Mouse (Mus musculus): Measurements from ENCODE around the gene Acat3.
A peak's percentile ranks its signal among the peaks of the same experiment; 100 is the strongest.
"Not testable (repeated sequence)": the region's sequence is repeated elsewhere in the genome, so short reads cannot be mapped to it uniquely, and the experiment has no call there.

Acat3 gene

DNA sequence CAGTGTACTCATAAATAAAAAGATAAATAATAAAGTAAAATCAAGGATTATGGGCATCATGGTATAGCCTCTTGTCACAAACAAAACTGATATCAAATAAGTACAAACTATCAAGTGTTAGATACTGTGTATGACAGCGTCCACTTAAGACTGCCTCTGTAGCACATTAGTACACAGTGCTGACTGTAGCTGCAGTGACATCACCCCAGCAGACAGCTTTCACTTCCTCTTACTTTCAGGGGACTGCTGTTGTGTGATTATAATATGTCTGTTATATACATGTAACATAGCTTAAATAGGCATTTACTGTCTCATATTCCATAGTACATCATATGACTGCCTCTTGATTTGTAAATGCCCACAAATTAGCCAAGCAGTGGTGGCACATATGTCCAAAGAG is 19.3 kb downstream of the Acat3 start:
- DNase-seq (ENCODE audit: low read depth in 1 of 2, low spot score in 2 of 2), result peak in 1 of 2 experiments; percentile 24

- no peak for DNase-seq (ENCODE audit: low read depth in 1 of 2, low spot score in 2 of 2)
These were observed 23.6 kb downstream of the Acat3 start for GRCm38 (mm10) chr17:12916588-12917380.

DNA sequence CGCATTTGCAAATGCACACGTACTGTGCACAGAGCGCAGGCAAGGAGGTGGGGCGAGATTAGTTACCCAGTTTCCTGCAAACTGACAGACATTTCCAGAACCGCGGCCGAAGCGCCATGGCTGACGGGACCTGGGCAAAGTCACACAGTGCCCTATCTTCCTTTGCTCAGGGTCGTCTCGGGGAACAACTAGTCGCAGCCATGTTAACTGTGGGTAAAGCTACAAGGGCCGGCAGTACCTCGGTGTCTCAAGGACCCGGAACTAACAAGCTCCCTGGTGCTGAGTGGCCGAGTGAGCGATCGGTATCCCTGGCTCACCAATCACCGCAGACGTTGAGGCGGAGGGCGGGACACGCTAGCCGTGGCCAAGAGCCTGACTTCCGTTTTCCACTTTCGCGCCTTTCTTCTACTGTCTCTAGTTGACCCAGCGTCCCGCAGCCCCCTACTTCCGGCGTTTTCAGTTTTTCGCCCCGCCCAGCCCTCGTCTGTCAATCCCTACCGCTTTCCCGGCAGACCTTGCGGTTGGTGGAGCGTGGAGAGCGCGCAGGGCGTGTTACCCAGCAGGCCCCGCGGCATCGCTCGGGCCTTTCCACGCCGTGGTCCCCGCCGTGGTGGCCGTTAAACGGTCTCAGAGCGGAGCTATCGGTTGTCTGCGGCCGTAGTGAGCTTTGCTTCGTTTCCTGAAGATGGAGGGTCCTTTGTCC is 24.4 kb downstream of the Acat3 start, which contains the start of gene Mrpl18:
Gene Mrpl18, minus strand, starts transcription at position 465 of the 703 bp plus-strand sequence.
- peak; percentile 95 to 99 for DNase-seq (ENCODE audit: low read depth in 1 of 2, low spot score in 2 of 2)

GRCm38 (mm10) chr17:12915488-12915880 is 24.9 kb downstream of the Acat3 start, which contains the start of gene Tcp1:
Gene Tcp1 (plus strand): TSS chr17:12915701.
- DNase-seq (ENCODE audit: low read depth in 1 of 2, low spot score in 2 of 2), result no peak

GRCm38 (mm10) chr17:12910391-12910790 is 30.0 kb downstream of the Acat3 start:
- no peak for DNase-seq (ENCODE audit: low read depth in 1 of 2, low spot score in 2 of 2)

GRCm38 (mm10) chr17:12909361-12910280 is 30.8 kb downstream of the Acat3 start, which contains the start of gene Pnldc1:
Gene Pnldc1 (minus strand): TSS chr17:12910230.
- no peak for DNase-seq (ENCODE audit: low read depth in 1 of 2, low spot score in 2 of 2)

DNA sequence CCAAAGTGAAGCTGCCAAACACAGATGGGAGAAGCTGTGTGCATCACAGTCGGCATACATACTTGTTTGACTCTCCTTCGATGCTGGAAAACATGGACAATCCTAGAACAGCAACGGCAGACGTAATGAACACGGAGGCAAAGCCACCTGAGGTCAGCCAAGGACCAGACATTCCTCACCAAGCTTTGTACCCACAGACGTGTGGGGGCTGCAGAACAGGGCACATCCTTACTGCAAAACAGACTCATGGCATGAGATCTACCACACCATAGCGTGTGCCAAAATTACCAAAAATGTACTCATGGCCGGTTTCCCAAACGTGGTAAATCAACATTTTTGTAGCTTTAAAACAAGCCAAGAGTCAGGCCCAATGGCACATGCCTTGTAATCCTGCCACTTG is 34.0 kb downstream of the Acat3 start:
- DNase-seq (ENCODE audit: low read depth in 1 of 2, low spot score in 2 of 2), result no peak

DNA sequence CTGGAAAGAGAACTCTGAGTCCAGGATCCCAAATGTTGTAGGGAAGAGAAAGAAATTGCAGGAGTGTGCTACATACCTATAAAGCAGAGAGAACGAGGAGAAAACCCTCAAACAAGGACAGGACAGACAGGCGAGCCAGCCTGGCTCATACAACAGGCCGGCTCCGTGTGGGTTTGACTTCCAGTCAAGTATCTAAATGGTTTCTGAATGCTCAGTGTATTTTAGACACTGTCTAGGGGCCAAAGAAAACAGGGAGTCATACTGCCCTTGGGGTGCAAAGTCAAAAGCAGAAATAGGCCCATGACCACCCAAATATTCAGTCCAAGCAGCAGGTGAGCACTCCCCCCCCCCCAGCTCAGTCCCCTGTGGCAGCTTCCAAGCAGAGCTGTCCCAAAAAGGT is 34.6 kb downstream of the Acat3 start:
- no peak for DNase-seq (ENCODE audit: low read depth in 1 of 2, low spot score in 2 of 2)

DNA sequence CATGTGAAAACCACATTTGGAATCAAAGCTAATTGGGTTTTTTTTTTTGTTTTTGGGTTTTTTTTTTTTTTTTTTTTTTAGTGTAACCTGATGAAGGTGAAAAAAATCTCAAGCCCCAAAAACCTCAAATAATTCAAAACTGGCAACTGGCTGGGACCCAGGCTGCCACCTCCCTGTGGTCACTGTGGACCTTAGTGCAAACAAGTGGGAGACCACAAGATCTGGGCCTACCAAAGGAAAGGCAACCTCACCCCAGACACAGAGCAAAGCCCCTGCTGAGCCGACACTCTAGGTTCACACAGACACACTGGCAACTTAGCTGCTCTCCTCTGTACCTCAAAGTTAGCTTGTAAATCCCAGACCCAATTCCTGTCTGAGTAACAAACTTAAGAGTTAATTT is 36.1 kb downstream of the Acat3 start:
- DNase-seq (ENCODE audit: low read depth in 1 of 2, low spot score in 2 of 2), result no peak

- no peak for DNase-seq (ENCODE audit: low read depth in 1 of 2, low spot score in 2 of 2)
These were observed 36.7 kb downstream of the Acat3 start for GRCm38 (mm10) chr17:12903372-12904333.

DNA sequence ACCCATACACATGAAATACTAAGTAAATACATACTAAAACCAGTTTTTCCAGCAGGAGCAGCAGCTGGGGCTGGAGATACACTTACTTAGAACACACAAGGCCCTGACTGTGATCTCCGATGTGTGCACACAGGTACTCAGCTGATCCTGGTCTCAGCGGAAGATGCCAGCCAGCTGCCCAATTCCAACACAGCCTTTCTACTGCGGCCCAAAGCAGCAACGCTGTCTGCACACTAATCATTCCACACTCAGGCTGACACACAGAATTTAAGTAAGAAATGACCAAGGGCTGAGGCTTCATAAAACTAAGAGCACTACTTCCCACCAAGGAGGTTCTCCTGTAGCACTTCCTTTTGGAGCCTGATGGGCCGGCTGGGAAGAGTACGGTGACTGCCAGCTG is 38.1 kb downstream of the Acat3 start:
- DNase-seq (ENCODE audit: low read depth in 1 of 2, low spot score in 2 of 2), result no peak

GRCm38 (mm10) chr17:12898607-12899006 is 41.8 kb downstream of the Acat3 start:
- not testable (repeated sequence) for DNase-seq (ENCODE audit: low read depth in 1 of 2, low spot score in 2 of 2)

- DNase-seq (ENCODE audit: low read depth in 1 of 2, low spot score in 2 of 2), result no peak
These were observed 42.7 kb downstream of the Acat3 start for GRCm38 (mm10) chr17:12897674-12898073.

DNA sequence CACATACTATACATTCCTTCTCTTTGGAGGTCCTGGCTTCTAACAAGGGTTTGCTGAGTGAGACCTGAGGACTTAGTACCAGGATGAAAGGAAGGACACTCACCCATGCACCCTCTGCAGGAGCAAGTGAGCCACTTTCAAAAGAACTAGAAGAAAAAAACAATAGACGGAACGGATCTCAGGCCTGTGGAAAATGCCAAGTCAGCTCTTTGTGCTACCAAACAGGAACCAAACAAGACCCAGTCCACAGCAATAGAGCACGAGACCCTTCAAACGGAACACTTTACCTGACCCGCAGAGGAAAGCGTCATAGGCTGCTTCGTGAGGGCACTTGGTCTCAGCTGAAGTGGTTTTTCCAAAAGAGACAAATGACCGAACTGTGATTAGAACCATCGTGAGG is 48.4 kb downstream of the Acat3 start:
- DNase-seq (ENCODE audit: low read depth in 1 of 2, low spot score in 2 of 2), result no peak

DNA sequence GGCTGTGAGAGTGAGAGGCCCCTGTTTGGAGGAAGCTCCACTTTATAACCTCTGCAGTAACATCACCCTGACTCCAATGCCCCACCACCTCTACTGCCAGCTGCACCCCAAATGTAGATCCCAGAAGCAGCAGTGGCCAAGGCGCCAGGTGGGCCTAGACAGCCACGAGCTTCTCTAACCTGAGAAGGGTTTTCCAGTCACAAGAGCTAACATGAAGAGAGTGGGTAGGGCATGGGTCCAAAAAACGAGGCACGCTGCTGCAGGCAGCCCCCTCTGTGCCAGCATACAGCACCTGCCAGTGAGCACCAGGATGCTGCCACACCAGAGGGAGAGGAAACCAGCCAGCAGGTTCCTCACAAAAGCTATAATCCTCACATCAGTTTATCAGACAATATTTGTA is 49.3 kb downstream of the Acat3 start:
- no peak for DNase-seq (ENCODE audit: low read depth in 1 of 2, low spot score in 2 of 2)

DNA sequence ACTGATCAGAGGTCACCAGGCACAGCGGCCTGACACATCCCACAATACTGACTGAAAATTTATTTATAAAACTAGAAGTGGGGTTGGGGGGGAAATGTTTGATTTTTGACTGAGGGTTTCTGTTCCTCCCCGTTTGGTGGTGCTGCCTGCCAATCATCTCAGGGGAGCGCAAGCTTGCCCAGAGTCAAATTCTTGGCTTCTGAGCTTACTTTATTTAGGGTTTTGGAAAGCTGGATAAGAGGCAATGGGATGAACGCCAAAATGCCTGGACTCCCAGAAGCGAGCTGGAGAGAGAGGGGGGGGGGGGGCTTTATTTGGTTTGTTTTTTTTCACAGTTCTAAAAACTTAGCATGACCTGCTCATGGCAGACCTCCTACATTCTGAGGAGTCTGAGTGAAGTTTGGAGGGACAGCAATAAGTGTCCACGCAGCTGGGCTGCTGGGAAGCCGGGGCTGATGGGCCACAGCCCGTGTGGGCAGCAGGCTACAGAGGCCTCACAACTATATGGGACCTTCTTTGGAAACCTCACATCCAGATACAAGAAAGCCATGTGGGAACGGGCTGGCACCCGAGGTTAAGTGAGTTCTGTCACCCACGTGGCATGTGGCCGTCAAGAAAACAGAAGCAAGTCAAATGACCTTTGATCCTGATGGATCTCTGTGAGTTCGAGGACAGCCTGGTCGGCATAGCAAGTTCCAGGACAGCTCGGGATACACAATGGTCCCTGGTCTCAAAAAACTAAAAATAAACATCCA is 53.2 kb downstream of the Acat3 start:
- DNase-seq (ENCODE audit: low read depth in 1 of 2, low spot score in 2 of 2), result no peak

DNA sequence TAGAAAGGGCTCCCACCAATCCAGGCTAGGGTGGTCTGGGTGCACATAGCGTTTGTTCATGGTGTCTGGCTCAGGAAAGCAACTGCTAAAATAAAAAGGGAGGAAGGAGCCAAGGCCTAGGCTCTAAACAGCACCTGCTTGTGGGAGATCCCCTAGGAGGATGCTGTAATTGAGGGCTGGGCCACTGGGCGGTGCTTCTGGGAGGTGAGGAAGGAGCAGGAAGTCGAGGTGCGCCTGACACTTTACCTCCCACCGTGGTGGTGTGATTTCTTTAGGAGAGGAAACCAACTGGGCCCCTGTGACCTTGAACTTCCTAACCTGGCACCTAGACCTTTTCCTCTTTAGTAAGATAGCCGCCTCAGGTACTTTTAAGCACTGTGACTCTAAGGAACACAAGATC is 53.8 kb downstream of the Acat3 start:
- no peak for DNase-seq (ENCODE audit: low read depth in 1 of 2, low spot score in 2 of 2)

GRCm38 (mm10) chr17:12881216-12881615 is 59.2 kb downstream of the Acat3 start:
- no peak for DNase-seq (ENCODE audit: low read depth in 1 of 2, low spot score in 2 of 2)

- peak; percentile 20 to 44 for DNase-seq (ENCODE audit: low read depth in 1 of 2, low spot score in 2 of 2)
These were observed 60.2 kb downstream of the Acat3 start for GRCm38 (mm10) chr17:12880178-12880577.

All from monocyte, adult 2 months (primary cell).